Mouse (Mus musculus): ENCODE measurements around the gene Pou2f3. TPM values are rescaled to one million over a fixed set of nuclear protein-coding genes. Genes with fewer than 3 reads are reported as not detected.
A peak's percentile ranks its signal among the peaks of the same experiment; 100 is the strongest.

Gene Pou2f3
- polyA plus RNA-seq, 1 experiment from 2014 or later = 0.47 TPM

GRCm38 (mm10) chr9:43238167-43238566, 28.0 kb upstream of the Pou2f3 start:
- no peaks in the 10 kb centered on the region for H3K9me3 ChIP-seq (replicated peaks; ENCODE audit: low read length)
- no peak for ATAC-seq (replicated peaks; ENCODE audit: low FRiP score, low read depth)
- H3K4me1 ChIP-seq (replicated peaks; ENCODE audit: insufficient read depth, low read length) = peaks cover 39% of the 10 kb centered on the region
- H3K4me3 ChIP-seq (replicated peaks; ENCODE audit: low read depth, low read length) = peak overlapping the region; percentile 84
- TF ChIP-seq CTCF (IDR thresholded peaks at IDR 0.05; ENCODE audit: low read depth) = no peak
- H3K27me3 ChIP-seq (ENCODE audit: insufficient read depth, low read length) = no peaks in the 10 kb centered on the region
- no peaks in the 10 kb centered on the region for H3K36me3 ChIP-seq (ENCODE audit: insufficient read depth, low read length)
- 48% methylated on average over 2 of the region's 2 CpGs for WGBS
- peak overlapping the region; percentile 85 for H3K4me2 ChIP-seq (ENCODE audit: low read length)
- no peak for DNase-seq (ENCODE audit: low spot score)
- no peak overlapping the region for H3K27ac ChIP-seq
- peak overlapping the region; percentile 87 for H3K9ac ChIP-seq (ENCODE audit: low read depth, low read length)

GRCm38 (mm10) chr9:43237111-43237775, 27.1 kb upstream of the Pou2f3 start:
- H3K36me3 ChIP-seq (ENCODE audit: insufficient read depth, low read length) = no peaks in the 10 kb centered on the region
- no peaks in the 10 kb centered on the region for H3K27me3 ChIP-seq (ENCODE audit: insufficient read depth, low read length)
- ATAC-seq (replicated peaks; ENCODE audit: low FRiP score, low read depth) (no peak), DNase-seq (ENCODE audit: low spot score) (no peak)
- TF ChIP-seq CTCF (IDR thresholded peaks at IDR 0.05; ENCODE audit: low read depth) = no peak
- no peak overlapping the region for H3K9ac ChIP-seq (ENCODE audit: low read depth, low read length)
- no peak overlapping the region for H3K27ac ChIP-seq
- peaks cover 42% of the 10 kb centered on the region for H3K4me1 ChIP-seq (replicated peaks; ENCODE audit: insufficient read depth, low read length)
- 40% methylated on average over 7 of the region's 7 CpGs for WGBS
- H3K4me3 ChIP-seq (replicated peaks; ENCODE audit: low read depth, low read length) = peak overlapping the region; percentile 84
- peak overlapping the region; percentile 85 for H3K4me2 ChIP-seq (ENCODE audit: low read length)
- H3K9me3 ChIP-seq (replicated peaks; ENCODE audit: low read length) = no peaks in the 10 kb centered on the region

GRCm38 (mm10) chr9:43236576-43236975, 26.4 kb upstream of the Pou2f3 start:
- H3K9me3 ChIP-seq (replicated peaks; ENCODE audit: low read length) = no peaks in the 10 kb centered on the region
- TF ChIP-seq CTCF (IDR thresholded peaks at IDR 0.05; ENCODE audit: low read depth) = no peak
- DNase-seq (ENCODE audit: low spot score) = no peak
- peaks cover 49% of the 10 kb centered on the region for H3K4me1 ChIP-seq (replicated peaks; ENCODE audit: insufficient read depth, low read length)
- no peak overlapping the region for H3K4me2 ChIP-seq (ENCODE audit: low read length)
- H3K36me3 ChIP-seq (ENCODE audit: insufficient read depth, low read length) = no peaks in the 10 kb centered on the region
- ATAC-seq (replicated peaks; ENCODE audit: low FRiP score, low read depth) = no peak
- no peak overlapping the region for H3K4me3 ChIP-seq (replicated peaks; ENCODE audit: low read depth, low read length)
- no peak overlapping the region for H3K9ac ChIP-seq (ENCODE audit: low read depth, low read length)
- WGBS = 85% methylated on average over 7 of the region's 7 CpGs
- no peak overlapping the region for H3K27ac ChIP-seq
- H3K27me3 ChIP-seq (ENCODE audit: insufficient read depth, low read length) = no peaks in the 10 kb centered on the region

- ATAC-seq (replicated peaks; ENCODE audit: low FRiP score, low read depth) (no peak), DNase-seq (ENCODE audit: low spot score) (no peak)
- Histone ChIP-seq H3K9ac (ENCODE audit: low read depth, low read length) (no peak overlapping the region), H3K36me3 (ENCODE audit: insufficient read depth, low read length) (no peaks in the 10 kb centered on the region), H3K4me1 (replicated peaks; ENCODE audit: insufficient read depth, low read length) (peaks cover 53% of the 10 kb centered on the region), H3K4me2 (ENCODE audit: low read length) (no peak overlapping the region), H3K4me3 (replicated peaks; ENCODE audit: low read depth, low read length) (no peak overlapping the region), H3K27ac (no peak overlapping the region), H3K9me3 (replicated peaks; ENCODE audit: low read length) (no peaks in the 10 kb centered on the region), H3K27me3 (ENCODE audit: insufficient read depth, low read length) (no peaks in the 10 kb centered on the region)
- WGBS = 89% methylated on average over 1 of the region's 1 CpGs
- TF ChIP-seq CTCF (IDR thresholded peaks at IDR 0.05; ENCODE audit: low read depth) = no peak
Measured at GRCm38 (mm10) chr9:43236106-43236505, 25.9 kb upstream of the Pou2f3 start.

GRCm38 (mm10) chr9:43235336-43235735, 25.2 kb upstream of the Pou2f3 start:
- H3K27me3 ChIP-seq (ENCODE audit: insufficient read depth, low read length) = no peaks in the 10 kb centered on the region
- 57% methylated on average over 6 of the region's 6 CpGs for WGBS
- no peak for DNase-seq (ENCODE audit: low spot score)
- no peak overlapping the region for H3K4me2 ChIP-seq (ENCODE audit: low read length)
- H3K4me1 ChIP-seq (replicated peaks; ENCODE audit: insufficient read depth, low read length) = peaks cover 60% of the 10 kb centered on the region
- no peak for ATAC-seq (replicated peaks; ENCODE audit: low FRiP score, low read depth)
- no peaks in the 10 kb centered on the region for H3K9me3 ChIP-seq (replicated peaks; ENCODE audit: low read length)
- no peak overlapping the region for H3K9ac ChIP-seq (ENCODE audit: low read depth, low read length)
- no peak overlapping the region for H3K4me3 ChIP-seq (replicated peaks; ENCODE audit: low read depth, low read length)
- no peak for TF ChIP-seq CTCF (IDR thresholded peaks at IDR 0.05; ENCODE audit: low read depth)
- 0 out of 2 replicates have a peak overlapping the region, but pooled peaks have one; percentile 37 for H3K27ac ChIP-seq
- H3K36me3 ChIP-seq (ENCODE audit: insufficient read depth, low read length) = no peaks in the 10 kb centered on the region

- H3K4me1 ChIP-seq (replicated peaks; ENCODE audit: insufficient read depth, low read length) = peaks cover 67% of the 10 kb centered on the region
- TF ChIP-seq CTCF (IDR thresholded peaks at IDR 0.05; ENCODE audit: low read depth) = no peak
- H3K9ac ChIP-seq (ENCODE audit: low read depth, low read length) = no peak overlapping the region
- DNase-seq (ENCODE audit: low spot score) (no peak), ATAC-seq (replicated peaks; ENCODE audit: low FRiP score, low read depth) (no peak)
- 73% methylated on average over 5 of the region's 5 CpGs for WGBS
- H3K4me2 ChIP-seq (ENCODE audit: low read length) = no peak overlapping the region
- H3K4me3 ChIP-seq (replicated peaks; ENCODE audit: low read depth, low read length) = no peak overlapping the region
- H3K27me3 ChIP-seq (ENCODE audit: insufficient read depth, low read length) = no peaks in the 10 kb centered on the region
- no peaks in the 10 kb centered on the region for H3K9me3 ChIP-seq (replicated peaks; ENCODE audit: low read length)
- H3K27ac ChIP-seq = peak overlapping the region; percentile 11; the same call in 1 of the 2 replicates
- no peaks in the 10 kb centered on the region for H3K36me3 ChIP-seq (ENCODE audit: insufficient read depth, low read length)
Measured at GRCm38 (mm10) chr9:43234496-43234895, 24.3 kb upstream of the Pou2f3 start.

GRCm38 (mm10) chr9:43233515-43233914, 23.3 kb upstream of the Pou2f3 start:
- no peaks in the 10 kb centered on the region for H3K9me3 ChIP-seq (replicated peaks; ENCODE audit: low read length)
- DNase-seq (ENCODE audit: low spot score) (no peak), ATAC-seq (replicated peaks; ENCODE audit: low FRiP score, low read depth) (no peak)
- WGBS = 100% methylated on average over 1 of the region's 1 CpGs
- no peaks in the 10 kb centered on the region for H3K27me3 ChIP-seq (ENCODE audit: insufficient read depth, low read length)
- no peaks in the 10 kb centered on the region for H3K36me3 ChIP-seq (ENCODE audit: insufficient read depth, low read length)
- H3K27ac ChIP-seq = no peak overlapping the region
- no peak for TF ChIP-seq CTCF (IDR thresholded peaks at IDR 0.05; ENCODE audit: low read depth)
- no peak overlapping the region for H3K4me3 ChIP-seq (replicated peaks; ENCODE audit: low read depth, low read length)
- peaks cover 62% of the 10 kb centered on the region for H3K4me1 ChIP-seq (replicated peaks; ENCODE audit: insufficient read depth, low read length)
- no peak overlapping the region for H3K9ac ChIP-seq (ENCODE audit: low read depth, low read length)
- H3K4me2 ChIP-seq (ENCODE audit: low read length) = no peak overlapping the region
